Mouse (Mus musculus) kidney, embryonic 14.5 days (tissue): ENCODE measurements around the gene Mgst3. TPM values are rescaled to one million over a fixed set of nuclear protein-coding genes. Genes with fewer than 3 reads are reported as not detected.

Experiments used
- ATAC-seq: fragments of 200-750 bp; cut with Nextera tagmentation; 2 replicates; pipeline ENCODE4 v1.8.0; 2017; ENCODE audit warnings: moderate number of reproducible peaks, mild to moderate bottlenecking, moderate TSS enrichment, moderate library complexity; ENCODE audit not compliant: low FRiP score, low TSS enrichment
- H3K27ac ChIP-seq: fragments of 300-500 bp; sonication (generic); 2 replicates; pipeline ENCODE4 v1.5.1; 2014; ENCODE audit warnings: low read depth, mild to moderate bottlenecking, low read length, moderate library complexity, mixed read lengths
- H3K27me3 ChIP-seq: fragments of 300-500 bp; sonication (generic); 2 replicates; pipeline ENCODE4 v1.6.1; 2014; ENCODE audit warnings: mild to moderate bottlenecking, low read length; ENCODE audit not compliant: control insufficient read depth, insufficient read depth
- H3K36me3 ChIP-seq: fragments of 300-500 bp; sonication (generic); 2 replicates; pipeline ENCODE4 v1.6.1; 2014; ENCODE audit warnings: low read length, mixed read lengths; ENCODE audit not compliant: control insufficient read depth, insufficient read depth
- H3K4me1 ChIP-seq: fragments of 300-500 bp; sonication (generic); 2 replicates; pipeline ENCODE4 v1.6.1; 2014; ENCODE audit warnings: low read length, mixed read lengths; ENCODE audit not compliant: control insufficient read depth, insufficient read depth
- H3K4me2 ChIP-seq: fragments of 300-500 bp; sonication (generic); replicated peaks from 2 replicates; pipeline ENCODE4 v1.6.1; 2014; ENCODE audit warnings: low read depth, mild to moderate bottlenecking, low read length
- H3K4me3 ChIP-seq: fragments of 300-500 bp; sonication (generic); 2 replicates; pipeline ENCODE4 v1.5.1; 2014; ENCODE audit warnings: mild to moderate bottlenecking, low read length
- H3K9ac ChIP-seq: fragments of 300-500 bp; sonication (generic); 2 replicates; pipeline ENCODE4 v1.6.1; 2014; ENCODE audit warnings: low read depth, mild to moderate bottlenecking, low read length, moderate library complexity
- H3K9me3 ChIP-seq: fragments of 300-500 bp; sonication (generic); 2 replicates; pipeline ENCODE4 v1.6.1; 2016; ENCODE audit warnings: low read length; ENCODE audit not compliant: control insufficient read depth
- WGBS: fragments of 180-500 bp; shearing (Covaris S2); extraction: QIAGEN DNeasy Blood & Tissue Kit; methylation state at CpG from one replicate; pipeline ENCODE4 v1.1.7; 2014; 5-methylcytosine and 5-hydroxymethylcytosine counted together
- polyA plus RNA-seq: library from polyadenylated mRNA; unstranded; fragments of >200 nt; fragmentation: Nextera tagmentation; extraction: Ambion mirVana; gene quantifications from 2 replicates; pipeline ENCODE4 v1.2.1, GENCODE M21; 2014

Gene Mgst3
- polyA plus RNA-seq, 1 experiment from 2014 or later, result 41.6 TPM

DNA sequence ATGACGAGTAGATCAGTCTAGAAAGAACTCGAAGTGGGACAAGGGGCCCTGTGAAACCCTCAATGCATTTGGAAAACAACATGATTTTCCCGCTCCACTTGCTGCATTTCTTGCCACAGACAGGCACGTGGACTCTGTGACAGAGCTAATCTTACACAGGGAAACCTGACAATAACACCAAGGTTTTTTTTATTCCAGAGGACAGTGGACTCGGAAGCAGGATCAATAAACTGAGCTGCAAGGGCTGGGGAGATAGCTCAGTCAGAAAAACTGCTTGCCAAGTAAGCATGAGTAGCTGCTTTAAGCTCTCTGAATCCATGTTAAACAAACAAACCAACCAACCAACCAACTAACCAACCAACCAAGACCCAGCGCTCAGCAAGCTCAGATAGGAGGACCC is 2.4 kb downstream of the Mgst3 start:
- H3K4me2 ChIP-seq, result no peak overlapping the region
- WGBS, result 83% methylated on average over 6 of the region's 6 CpGs
- H3K9ac ChIP-seq, result no peak overlapping the region
- no peaks in the 10 kb centered on the region for H3K36me3 ChIP-seq
- no peak overlapping the region for H3K4me3 ChIP-seq
- no peak overlapping the region for H3K27ac ChIP-seq
- peaks cover 7% of the 10 kb centered on the region; the same call in 1 of the 2 replicates for H3K27me3 ChIP-seq
- ATAC-seq, result no peak
- H3K9me3 ChIP-seq, result no peaks in the 10 kb centered on the region
- peaks cover 6% of the 10 kb centered on the region for H3K4me1 ChIP-seq

DNA sequence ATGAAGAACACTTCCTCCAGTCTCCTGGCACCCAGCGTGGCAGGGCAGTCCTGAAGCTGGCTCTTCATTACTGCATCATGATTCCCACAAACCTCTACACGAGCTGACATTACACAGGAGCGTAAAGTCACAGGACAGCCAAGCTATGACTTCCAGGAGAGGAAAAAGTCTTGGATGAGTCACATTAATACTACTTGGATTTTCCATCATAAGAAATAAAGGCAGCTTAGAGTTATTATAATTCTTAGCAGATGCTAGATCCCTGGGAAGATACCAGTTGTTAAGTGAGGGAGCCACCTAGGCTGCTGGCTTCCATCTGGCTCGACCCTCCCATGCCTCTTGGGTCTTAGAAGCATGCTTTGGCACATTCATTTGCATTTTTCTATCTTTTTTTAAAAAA is 3.3 kb downstream of the Mgst3 start:
- no peak overlapping the region for H3K4me2 ChIP-seq
- no peak overlapping the region for H3K9ac ChIP-seq
- no peaks in the 10 kb centered on the region for H3K9me3 ChIP-seq
- H3K4me3 ChIP-seq, result no peak overlapping the region
- 75% methylated on average over 4 of the region's 4 CpGs for WGBS
- no peak overlapping the region for H3K27ac ChIP-seq
- ATAC-seq, result no peak
- H3K27me3 ChIP-seq, result peaks cover 7% of the 10 kb centered on the region; the same call in 1 of the 2 replicates
- no peaks in the 10 kb centered on the region for H3K36me3 ChIP-seq
- H3K4me1 ChIP-seq, result peaks cover 6% of the 10 kb centered on the region

DNA sequence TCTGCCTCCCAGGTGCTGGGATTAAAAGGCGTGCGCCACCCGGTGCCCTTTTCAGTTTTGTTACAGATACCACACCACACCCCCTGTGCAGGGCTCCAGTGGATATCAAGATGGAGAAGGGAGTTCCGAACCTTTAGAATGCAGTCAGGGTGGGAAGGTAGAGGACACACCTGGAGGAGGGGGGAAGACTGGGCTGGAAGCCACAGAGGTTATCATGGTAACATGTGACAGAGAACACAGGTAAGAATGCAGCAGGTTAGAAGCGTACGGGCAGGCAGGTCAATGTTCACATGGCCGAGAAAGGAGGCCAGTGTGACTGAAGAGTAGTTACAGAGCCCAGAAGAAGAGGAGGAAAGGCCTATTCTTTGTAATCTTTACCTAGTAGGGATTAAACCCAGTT is 4.1 kb downstream of the Mgst3 start:
- Histone ChIP-seq H3K9ac (no peak overlapping the region), H3K9me3 (no peaks in the 10 kb centered on the region), H3K36me3 (no peaks in the 10 kb centered on the region), H3K4me1 (peaks cover 6% of the 10 kb centered on the region), H3K27ac (no peak overlapping the region), H3K4me2 (no peak overlapping the region), H3K27me3 (peaks cover 7% of the 10 kb centered on the region; the same call in 1 of the 2 replicates), H3K4me3 (no peak overlapping the region)
- no peak for ATAC-seq
- 91% methylated on average over 7 of the region's 7 CpGs for WGBS

DNA sequence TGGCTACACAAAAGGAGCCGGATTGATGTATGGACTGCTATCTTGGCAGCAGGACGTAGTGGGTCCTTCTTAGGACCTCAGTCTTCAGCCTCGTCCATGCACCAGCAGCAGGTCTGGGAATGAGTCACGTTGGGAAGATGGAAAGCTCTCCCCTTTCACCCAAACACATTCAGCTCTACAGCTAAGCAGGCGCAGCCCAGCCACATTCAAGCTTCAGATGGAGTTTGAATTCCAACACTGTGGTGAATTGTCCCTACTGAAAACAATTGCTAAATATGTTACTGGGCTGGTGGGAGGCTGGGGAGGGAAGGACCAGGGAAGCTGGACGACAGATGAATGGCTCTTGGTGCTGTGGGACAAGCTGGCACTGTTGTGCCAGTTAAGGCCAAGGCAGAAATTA is 5.1 kb downstream of the Mgst3 start:
- peaks cover 7% of the 10 kb centered on the region; the same call in 1 of the 2 replicates for H3K27me3 ChIP-seq
- 81% methylated on average over 6 of the region's 6 CpGs for WGBS
- no peak for ATAC-seq

DNA sequence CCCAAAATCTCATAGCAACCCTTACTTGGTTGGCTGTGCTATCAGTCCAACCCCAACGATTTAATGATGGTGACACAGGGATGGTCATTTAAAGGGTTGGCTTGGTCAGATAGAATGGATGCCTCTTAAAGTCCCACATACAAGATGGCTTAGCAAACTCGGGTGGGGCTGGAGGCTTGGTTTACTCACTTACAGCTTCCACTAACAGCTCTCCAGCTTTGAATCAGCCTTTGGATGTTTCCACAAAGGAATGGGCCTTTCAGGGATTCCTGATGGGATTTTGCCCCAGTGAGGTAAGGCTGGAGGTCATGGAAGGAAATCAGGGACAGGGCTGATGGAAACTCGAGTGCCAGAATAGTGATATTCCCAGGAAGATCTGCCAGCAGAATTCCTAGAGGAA is 5.8 kb downstream of the Mgst3 start:
- H3K9ac ChIP-seq, result no peak overlapping the region
- no peak overlapping the region for H3K4me2 ChIP-seq
- H3K27me3 ChIP-seq, result peaks cover 4% of the 10 kb centered on the region; the same call in 1 of the 2 replicates
- H3K4me1 ChIP-seq, result peaks cover 4% of the 10 kb centered on the region
- no peaks in the 10 kb centered on the region for H3K36me3 ChIP-seq
- H3K27ac ChIP-seq, result no peak overlapping the region
- WGBS, result 78% methylated on average over 3 of the region's 3 CpGs
- H3K4me3 ChIP-seq, result no peak overlapping the region
- no peak for ATAC-seq
- H3K9me3 ChIP-seq, result no peaks in the 10 kb centered on the region

More for the DNA sequence above, 5.1 kb downstream of the Mgst3 start:
- peaks cover 6% of the 10 kb centered on the region for H3K4me1 ChIP-seq
- no peaks in the 10 kb centered on the region for H3K36me3 ChIP-seq
- no peak overlapping the region for H3K4me2 ChIP-seq
- no peak overlapping the region for H3K9ac ChIP-seq
- no peak overlapping the region for H3K27ac ChIP-seq
- H3K9me3 ChIP-seq, result no peaks in the 10 kb centered on the region
- no peak overlapping the region for H3K4me3 ChIP-seq

DNA sequence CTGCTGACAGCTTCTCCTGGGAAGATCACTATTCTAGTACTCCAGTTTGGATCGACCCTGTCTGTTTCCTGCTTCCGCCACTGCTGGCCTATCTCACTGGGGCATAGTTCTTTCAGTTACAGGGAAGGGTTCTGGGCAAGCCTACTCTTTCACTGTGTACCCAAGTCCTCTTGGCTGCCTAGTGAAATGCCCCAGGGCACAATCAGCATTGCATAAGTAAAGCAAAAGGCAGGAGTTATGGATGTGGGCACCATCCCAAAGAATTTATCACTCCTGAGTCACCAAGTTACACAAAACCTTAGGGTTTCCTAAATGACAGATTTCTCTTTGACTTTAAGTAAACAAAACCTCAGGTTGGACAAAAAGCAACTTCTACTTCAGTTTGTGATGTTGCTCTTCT is 6.3 kb downstream of the Mgst3 start:
- Histone ChIP-seq H3K4me3 (no peak overlapping the region), H3K27me3 (no peaks in the 10 kb centered on the region), H3K9me3 (no peaks in the 10 kb centered on the region), H3K27ac (no peak overlapping the region), H3K4me2 (no peak overlapping the region), H3K4me1 (no peaks in the 10 kb centered on the region), H3K36me3 (no peaks in the 10 kb centered on the region), H3K9ac (no peak overlapping the region)
- WGBS, result 73% methylated on average over 2 of the region's 2 CpGs
- ATAC-seq, result no peak

DNA sequence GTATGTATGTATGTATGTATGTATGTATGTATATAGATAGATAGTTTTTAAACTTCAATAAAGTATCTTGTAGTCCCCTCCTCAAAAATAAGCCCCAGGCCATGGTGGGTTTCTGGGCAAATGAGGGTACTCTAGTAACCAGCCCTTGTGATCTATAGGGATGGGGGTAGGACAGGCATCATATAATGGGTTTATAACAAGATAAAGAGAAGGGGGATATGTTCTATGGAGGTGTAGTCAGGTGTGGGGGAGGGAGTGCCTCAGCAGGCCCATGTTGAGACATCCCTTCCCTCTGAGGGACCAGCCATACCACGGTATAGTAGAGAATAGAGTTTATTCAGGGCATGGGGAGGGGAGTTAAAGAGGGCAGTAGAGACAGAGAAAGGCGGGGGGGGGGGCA is 7.2 kb downstream of the Mgst3 start:
- Histone ChIP-seq H3K4me1 (no peaks in the 10 kb centered on the region), H3K4me3 (no peak overlapping the region), H3K27ac (no peak overlapping the region), H3K36me3 (no peaks in the 10 kb centered on the region), H3K4me2 (no peak overlapping the region), H3K27me3 (no peaks in the 10 kb centered on the region), H3K9ac (no peak overlapping the region), H3K9me3 (no peaks in the 10 kb centered on the region)
- 63% methylated on average over 1 of the region's 2 CpGs for WGBS
- ATAC-seq, result no peak

DNA sequence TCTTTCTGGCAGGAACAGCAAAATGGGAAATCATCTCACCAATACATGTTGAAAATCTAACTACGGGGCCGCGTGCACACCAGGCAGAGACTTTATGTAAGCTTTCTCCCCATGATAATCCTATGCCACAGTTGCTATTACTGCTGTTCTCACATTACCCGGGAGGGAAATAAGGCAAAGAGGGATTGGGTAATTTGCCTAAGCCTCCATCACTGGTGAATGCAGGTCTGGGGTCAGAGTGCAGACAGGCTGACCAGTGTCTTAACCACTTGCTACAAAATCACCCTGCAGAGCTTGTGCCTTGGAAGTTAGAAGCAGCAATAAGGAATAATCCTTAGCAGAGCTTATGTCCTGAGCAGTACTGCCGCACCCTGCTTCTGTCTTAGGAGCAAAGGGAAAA is 8.0 kb downstream of the Mgst3 start:
- 70% methylated on average over 5 of the region's 5 CpGs for WGBS
- ATAC-seq, result no peak
- no peak overlapping the region for H3K9ac ChIP-seq
- H3K27me3 ChIP-seq, result no peaks in the 10 kb centered on the region
- no peak overlapping the region for H3K4me2 ChIP-seq
- no peak overlapping the region for H3K4me3 ChIP-seq
- no peaks in the 10 kb centered on the region for H3K36me3 ChIP-seq
- no peak overlapping the region for H3K27ac ChIP-seq
- H3K9me3 ChIP-seq, result no peaks in the 10 kb centered on the region
- no peaks in the 10 kb centered on the region for H3K4me1 ChIP-seq

DNA sequence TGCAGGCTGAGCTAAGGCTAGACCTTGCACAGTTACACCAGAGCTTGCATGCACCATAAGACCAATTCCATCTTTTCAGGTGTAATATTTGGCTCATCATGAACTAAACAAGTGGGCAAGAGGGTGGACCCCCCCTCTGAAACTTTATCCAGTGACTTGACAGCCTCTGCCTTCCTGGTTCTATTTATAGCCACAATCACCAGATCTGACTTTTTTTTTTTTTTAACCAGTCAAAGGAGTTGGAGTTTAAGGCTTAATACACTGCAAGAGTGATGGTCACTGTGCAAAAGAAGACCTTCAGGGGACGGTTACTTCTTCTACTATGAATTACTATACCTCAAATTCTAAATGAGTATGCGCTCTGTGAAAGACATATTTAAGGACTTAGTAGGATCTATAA is 8.4 kb downstream of the Mgst3 start:
- 94% methylated on average over 2 of the region's 2 CpGs for WGBS
- Histone ChIP-seq H3K4me2 (no peak overlapping the region), H3K9ac (no peak overlapping the region), H3K27ac (no peak overlapping the region), H3K4me1 (no peaks in the 10 kb centered on the region), H3K9me3 (no peaks in the 10 kb centered on the region), H3K27me3 (no peaks in the 10 kb centered on the region), H3K36me3 (no peaks in the 10 kb centered on the region), H3K4me3 (no peak overlapping the region)
- no peak for ATAC-seq

DNA sequence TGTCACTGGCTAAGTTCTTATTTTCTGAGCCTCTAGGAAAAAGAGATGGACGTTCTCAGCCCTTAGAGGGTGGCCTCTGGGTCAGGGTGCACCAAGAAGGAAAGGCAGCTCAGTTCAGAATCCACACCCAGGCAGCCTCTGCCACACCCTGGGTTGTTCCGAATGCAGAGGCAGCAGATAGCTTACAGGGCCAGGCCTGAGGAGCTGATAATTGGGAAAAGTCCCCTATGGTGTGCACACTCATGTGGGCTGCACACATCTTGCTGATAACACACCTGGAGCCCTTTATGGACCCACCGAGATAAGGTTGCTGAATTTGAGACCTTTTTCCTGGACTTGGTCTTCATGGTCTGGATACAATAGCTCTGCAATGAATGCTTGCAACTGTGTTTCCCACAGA is 9.5 kb downstream of the Mgst3 start:
- ATAC-seq, result no peak

More for the DNA sequence above, 9.5 kb downstream of the Mgst3 start:
- Histone ChIP-seq H3K27ac (no peak overlapping the region), H3K4me1 (no peaks in the 10 kb centered on the region), H3K27me3 (no peaks in the 10 kb centered on the region), H3K9ac (no peak overlapping the region), H3K4me3 (no peak overlapping the region), H3K36me3 (no peaks in the 10 kb centered on the region), H3K4me2 (no peak overlapping the region), H3K9me3 (no peaks in the 10 kb centered on the region)
- 67% methylated on average over 3 of the region's 3 CpGs for WGBS
